Mouse (Mus musculus) right cerebral cortex, postnatal 10 days (tissue): Measurements from ENCODE around the gene Fbxo27.
"Not testable (repeated sequence)": the region's sequence is repeated elsewhere in the genome, so short reads cannot be mapped to it uniquely, and the experiment has no call there.

Experiments
- DNase-seq, 2 experiments: peaks; one replicate each; pipeline ENCODE4 v3.0.0; 2021; ENCODE audit warnings: low spot score in 2 of 2

Fbxo27 gene

DNA sequence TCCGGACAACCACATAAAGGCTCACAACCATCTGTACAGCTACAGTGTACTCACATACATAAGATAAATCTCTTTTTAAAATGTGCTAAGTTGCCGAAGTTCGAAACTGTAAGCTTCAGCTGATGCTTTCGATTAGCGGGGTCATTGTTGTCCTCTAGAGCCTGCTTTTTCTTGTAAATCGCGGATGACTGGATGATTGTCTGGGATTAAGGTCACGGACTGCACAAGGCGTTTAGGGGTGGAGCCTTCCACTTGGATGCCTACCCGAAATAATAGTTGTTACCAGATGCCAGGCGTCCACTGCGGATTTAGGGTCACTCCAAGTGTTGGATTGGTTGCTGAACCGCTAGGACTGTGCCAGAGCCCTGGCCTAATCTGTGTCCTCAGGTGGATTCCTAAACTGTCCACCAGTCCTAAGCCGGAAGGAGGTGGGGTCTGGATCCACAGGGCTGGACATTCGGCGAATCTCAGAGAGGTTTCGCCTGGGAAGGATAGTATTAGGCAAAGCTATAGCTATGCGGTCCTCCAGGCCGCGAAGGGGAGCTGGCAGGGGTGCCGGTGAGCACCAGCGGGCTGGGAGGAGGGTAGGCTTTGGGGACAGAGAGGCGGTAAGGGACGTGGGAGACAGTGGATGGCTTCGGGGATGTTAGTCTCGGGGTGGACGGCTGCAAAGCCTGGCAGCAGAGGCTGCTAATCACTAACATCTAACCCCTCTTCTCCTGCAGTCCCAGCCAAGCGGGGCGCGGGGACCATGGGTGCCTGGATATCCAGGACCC, at the start of gene Fbxo27:
Gene Fbxo27 (plus strand): TSS at position 305 of the 776 bp plus-strand sequence.
- peak; percentile 56 to 62 for DNase-seq

DNA sequence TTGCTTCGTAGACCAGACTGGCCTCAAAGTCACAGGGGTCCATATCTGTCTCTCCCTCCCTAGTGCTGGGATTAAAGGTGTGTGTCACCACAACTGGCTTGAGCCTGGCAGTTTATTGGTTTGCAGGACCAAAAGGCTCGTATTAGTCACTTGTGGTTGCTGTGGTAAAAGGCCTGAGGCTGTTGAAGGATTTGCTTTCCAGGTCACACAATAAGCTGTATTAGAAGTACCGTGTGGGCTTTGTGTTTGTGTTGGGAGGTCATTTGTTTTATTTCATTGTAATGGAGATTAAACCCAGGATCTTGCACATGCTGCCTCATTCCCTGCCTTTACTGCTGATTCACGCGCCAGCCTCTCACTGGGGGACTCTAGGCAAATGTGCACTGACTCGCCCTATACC, 47.3 kb upstream of the Fbxo27 start:
- DNase-seq = no peak

DNA sequence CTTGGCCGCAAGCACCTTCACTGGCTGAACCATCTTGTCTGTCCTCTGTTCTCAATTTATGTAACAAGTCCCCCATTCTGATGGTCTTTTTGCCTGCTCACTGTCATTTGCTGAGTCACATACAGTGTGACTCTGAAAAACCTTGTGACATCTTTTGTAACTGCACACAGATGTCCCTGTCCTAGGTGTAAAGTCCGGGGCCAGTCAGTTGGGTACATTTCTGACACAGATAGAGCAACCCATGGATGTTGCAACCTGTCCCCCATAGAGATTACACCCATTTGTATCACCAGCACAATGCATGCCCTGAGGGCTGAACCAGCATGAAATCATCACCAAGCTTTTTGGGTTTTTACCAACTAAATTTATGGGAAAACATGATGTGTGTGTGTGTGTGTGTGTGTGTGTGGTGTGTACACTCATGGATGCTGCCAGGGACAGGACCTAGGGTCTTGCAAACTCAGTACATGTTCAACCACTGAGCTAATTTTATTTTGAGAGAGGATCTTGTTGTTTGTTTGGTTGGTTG, 46.6 kb upstream of the Fbxo27 start:
- no peak for DNase-seq

DNA sequence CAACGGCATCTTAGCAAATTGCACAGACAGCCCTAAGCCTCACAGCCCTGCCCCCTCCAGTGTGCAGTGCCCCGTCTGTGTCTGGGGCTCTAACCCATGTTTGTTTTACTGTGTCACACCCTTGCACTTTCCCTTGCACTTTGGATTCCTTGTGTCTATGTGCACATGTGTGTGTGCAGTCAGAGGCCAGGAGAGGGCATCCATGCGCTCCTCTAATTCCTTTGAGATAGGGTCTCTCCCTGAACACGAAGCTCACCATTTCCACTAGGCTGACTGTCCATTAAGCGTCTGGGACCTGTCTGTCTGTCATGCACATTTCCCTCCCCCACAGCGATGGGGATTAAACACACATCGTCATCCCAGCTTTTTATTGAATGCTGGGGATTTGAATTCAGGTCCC, 45.6 kb upstream of the Fbxo27 start:
- no peak for DNase-seq

DNA sequence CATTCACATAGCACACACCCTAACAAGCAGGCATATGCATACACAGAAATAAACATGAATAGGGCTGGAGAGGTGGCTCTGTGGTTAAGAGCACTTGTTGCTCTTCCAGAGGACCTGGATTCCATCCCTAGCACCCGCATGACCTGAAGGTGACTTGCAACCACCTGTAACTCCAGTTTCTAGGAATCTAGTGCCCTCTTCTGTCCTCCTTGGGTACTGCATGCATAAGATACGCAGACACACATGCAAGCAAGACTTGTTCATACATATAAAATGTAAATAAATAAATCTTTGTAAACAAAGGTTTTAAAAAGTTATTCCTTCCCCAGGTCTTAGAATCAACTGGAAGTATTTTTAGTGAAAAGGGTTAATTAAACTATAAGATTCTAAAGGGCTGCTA, 41.5 kb upstream of the Fbxo27 start:
- no peak for DNase-seq

DNA sequence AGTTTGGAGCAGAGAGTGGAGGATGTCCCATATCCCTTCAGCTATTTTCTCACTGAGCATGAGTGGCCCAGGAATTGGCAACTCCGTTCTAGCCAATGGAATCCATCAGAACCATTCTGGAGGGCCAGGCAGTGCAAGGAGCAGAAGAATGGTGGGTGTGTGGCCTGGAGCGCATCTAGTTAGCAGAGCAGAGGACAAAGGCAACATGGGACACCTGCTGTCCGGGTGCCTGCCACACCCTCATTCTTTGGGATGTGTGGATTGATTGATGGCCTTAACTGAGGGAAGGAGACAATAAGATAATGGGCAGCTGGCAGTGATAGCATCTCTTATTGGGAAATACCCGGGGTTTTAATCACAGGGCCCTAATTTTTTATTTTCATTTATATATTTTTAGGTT, 36.2 kb upstream of the Fbxo27 start:
- no peak for DNase-seq

DNA sequence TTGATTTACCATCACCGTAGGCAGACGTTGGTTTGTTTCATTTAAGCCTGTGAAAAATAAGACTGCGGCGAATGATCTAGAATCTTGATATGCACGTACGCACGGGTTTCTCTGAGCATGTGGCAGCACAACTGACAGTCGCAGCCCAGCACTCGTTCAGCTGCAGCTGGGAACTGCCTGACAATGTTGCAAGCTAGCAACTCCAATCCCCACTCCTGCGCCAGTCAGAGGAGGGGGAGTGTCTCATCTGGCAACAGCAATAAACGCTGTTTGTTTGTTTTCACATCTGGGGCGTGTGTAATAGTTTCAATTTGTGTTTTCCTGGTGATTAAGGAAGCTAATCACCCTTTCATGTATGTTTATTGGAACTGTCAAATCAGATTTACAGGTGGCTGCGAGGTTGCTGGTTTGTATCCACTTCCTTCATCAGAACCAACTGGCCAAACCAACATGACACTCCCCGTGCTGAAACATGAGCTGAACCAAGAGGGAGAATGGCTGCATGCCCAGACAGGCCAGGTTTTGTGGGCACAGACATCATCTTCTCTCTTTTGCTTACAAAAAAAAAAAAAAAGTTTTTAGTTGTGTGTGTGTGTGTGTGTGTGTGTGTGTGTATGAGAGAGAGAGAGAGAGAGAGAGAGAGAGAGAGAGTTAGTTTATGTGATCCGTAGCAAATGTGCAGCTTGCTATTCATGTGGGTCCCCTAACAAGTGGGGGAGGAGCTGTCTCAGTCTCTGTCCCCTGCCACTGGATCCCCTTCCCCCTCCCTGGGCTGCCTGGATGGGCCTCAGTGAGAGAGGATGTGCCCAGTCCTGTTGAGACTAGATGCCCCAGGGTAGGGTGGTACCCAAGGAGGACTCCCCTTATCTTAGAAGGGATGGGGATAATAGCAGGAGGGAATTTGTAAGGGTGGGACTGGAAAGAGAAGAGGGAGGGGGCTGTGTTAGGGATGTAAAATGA, 26.7 kb upstream of the Fbxo27 start:
- DNase-seq = peak; percentile 43 to 51

DNA sequence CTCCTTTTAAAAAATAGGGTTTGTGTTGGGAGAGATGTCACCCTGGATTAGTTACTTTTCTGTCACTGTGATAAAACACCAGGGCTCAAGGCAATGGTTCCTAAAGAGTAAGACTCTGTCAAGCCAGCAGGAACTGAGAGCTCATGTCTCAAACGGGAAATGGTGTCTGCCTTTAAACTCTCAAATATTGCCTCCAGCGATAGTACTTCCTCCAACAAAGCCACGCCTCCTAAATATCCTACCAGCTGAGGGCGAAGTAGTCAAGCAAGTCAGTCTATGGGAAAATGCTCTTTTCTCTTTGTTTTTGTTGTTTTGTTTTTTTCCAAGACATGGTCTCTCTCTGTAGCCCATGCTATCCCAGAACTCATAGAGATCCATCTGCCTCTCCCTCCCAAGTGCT, 21.5 kb upstream of the Fbxo27 start:
- DNase-seq = no peak

DNA sequence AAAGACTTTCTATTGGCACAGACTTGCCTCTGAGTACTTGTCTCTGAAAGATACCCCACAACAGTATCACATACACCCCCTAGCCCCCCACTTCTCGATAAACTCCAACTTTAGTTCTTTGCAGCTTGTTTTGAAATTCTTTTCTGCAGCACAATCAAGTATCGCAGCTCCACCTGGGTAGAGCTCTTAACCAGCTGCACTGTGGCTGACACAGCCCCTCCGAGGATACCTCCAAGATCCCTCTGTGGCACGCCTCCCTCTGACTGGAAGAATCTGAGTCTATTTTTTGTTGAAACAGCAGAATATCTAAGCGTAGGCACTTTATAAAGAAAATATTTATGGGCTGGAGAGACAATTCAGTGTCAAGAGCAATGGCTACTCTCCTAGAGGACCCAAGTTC, 20.4 kb upstream of the Fbxo27 start:
- no peak for DNase-seq

DNA sequence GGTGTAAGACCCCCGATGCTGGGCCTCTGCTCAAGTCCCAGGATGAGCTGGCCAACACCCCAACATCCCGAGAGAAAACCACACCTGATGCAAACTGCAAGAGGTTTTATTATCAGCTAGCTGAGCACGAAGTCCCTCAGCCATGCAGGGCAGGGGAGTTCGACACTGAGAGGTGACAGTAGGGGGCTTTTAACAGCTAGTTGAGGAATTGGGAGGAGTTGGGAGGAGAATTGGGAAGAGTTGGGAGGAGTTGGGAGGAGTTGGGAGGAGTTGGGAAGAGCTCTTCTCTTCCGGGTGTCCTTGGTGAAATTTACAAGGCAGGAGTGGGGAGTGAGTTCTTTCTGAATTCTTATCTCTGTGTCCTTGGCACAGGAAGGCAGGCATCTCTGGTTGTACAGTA, 19.9 kb upstream of the Fbxo27 start:
- DNase-seq = not testable (repeated sequence)

DNA sequence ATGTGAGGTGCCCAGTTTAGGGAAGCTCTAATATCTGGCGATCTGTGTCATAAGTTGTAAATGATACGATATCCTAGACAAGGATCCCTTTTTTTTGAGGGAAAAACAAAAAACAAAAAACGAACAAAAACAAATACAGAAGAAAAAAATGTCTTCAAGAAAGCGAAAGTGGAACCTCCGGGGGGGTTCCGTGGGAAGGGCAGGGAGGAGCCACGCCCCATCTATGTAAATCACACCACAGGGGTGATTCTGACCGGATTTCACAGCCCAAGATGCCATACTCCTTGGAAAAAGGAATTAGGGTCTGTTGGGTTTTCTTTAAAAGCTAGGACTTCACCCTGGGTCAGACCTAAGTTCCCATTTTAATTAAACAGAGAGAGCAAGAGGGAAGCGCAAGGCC, 17.7 kb upstream of the Fbxo27 start:
- DNase-seq = no peak

DNA sequence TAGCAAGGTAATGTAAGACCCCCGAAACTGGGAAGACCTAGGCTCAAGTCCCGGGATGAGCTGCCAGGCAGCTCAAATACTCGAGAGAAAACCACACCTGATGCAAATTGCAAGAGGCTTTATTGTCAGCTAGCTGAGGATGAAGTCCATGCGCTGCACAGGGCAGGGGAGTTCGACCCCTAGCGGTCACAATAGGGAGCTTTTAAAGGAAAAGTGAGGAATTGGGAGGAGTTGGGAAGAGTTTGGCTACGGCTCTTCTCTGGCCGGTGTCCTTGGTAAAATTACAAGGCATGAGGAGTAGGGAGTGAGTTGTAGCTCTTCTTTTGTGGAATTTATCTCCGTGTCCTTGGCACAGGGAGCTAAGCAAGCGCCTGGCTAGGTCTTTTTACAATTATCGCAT, 16.9 kb upstream of the Fbxo27 start:
- no peak for DNase-seq

DNA sequence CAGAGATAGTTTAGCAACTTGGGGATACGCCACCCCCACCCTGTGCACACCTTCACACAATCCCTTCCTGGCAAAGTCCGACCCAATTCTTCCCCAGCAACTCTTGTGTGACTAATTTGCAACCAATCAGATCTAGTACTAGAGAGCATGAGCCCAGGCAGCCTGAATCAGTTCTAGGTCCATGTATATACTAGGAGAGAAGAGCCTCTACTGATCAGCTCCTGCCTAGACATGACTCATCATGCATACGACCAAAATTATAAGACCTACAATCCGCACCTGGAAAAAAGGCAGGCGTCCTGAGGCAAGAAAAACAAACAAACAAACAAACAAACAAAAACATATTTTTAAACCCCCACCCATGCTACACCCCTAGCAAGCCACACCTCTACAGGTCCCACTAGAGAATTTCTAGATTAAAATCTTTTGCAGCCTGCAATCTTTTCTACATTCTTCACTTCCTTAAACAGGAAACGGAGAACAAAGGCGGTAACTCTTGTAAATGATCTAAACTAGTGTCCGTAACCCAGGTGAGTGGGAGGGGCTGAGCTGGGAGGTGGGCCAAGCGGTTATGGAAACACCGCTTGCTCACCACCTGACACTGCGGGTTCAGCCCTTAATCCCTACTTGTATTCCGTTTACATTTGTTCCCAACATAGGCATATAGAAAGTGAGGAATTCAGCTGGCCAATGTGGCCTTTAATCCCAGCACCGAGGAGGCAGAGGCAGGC, 15.7 kb upstream of the Fbxo27 start:
- no peak for DNase-seq

DNA sequence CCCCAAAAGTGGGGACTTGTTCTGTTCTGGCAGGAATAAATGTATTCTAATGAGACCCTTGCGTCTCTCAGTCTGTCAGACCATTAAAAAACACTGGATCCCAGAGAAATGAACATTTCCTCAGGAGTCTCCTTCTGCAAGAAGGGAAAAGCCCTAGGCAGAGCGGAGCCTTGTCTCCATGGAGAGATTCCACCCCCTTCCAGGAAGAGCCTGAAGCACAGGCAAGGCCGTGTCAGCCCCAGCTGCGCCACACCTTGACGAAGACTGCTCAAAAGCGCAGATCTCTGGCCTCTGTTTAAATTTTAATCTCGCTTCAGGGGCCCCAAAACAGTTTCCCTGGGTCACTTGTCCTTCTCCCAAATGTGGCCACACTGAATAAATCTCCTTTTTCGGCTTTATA, 15.0 kb upstream of the Fbxo27 start:
- no peak for DNase-seq

DNA sequence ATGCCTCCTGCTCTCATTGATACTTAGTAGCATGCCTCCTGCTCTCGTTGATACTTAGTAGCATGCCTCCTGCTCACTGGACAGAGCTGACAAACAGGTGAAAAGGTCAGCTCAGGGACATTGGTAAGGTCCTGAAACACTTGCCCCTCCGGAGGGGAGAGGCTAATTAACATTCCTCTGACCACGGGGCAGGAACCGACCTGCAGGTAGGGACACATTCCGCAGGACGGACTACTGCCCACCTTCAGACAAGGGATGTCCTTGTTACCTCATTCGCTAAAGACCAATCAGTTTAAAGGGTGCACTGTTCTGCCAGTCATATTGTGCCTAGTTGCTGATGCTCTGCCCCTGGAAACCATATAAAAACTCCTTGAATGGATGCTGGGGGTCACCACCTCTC, 1.6 kb upstream of the Fbxo27 start:
- no peak for DNase-seq

DNA sequence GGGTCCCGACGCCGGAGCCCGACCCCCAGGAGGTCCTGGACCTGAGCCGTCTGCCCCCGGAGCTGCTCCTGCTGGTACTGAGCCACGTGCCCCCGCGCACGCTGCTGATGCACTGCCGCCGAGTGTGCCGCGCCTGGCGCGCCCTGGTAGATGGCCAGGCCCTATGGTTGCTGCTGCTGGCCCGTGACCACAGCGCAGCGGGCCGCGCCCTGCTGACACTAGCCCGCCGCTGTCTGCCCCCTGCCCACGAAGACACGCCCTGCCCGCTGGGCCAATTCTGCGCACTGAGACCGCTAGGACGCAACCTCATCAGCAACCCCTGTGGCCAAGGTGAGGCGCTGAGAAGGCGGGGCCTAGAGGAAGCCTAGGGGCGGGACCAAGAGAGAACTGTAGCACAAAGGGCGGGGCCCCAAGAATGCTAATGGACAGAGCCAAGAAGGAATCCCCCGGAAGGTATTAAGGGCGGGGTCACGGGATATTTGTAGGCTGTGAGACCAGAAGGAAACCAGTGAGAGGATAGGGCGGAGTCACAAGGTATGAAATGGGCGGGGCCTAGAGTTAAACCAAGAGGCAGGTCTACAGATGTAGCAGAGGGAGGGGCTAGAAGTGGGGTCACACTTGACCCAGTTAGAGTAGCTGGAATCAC, 795 bp downstream of the Fbxo27 start:
- DNase-seq = peak; percentile 83 to 91

DNA sequence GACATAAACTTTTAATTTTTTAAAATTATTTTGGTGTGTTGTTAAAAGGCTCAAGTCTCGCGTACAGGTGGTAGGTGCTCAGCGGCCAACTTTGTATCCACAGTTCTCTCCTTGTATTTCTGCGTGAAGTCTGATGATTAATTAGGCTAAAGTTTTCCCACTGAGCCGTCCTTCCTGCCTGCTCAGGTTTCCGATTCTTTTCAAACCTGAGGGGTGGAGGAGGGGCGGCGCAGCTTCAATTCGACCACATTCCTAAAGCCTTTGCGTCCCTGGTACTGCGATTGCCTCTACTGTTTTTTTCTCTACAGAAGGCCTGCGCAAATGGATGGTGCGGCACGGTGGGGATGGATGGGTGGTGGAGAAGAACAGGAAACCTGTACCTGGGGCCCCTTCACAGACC, 1.8 kb downstream of the Fbxo27 start:
- DNase-seq = no peak

DNA sequence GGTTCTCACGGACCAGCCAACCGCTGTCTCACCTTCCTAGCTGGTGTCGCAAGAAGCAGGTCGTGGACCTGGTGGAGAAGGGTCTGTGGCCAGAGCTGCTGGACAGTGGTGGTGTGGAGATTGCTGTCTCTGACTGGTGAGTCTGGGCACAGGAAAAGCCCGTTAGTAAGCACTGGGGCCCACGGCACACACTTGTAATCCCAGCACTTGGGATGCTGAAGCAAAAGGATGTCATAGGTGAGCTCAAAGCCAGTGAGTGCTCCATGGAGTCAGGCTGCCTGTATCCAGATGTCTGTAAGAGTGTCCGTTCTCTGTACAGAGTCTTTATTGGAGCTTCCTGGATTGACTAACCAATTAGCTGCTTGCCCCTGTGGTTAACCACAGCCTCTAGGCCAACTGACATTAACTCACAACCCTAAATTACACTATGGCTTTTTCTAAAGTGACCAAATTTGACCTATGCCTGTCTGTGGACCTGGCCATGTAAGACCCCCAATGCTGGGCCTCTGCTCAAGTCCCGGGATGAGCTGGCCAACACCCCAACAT, 2.4 kb downstream of the Fbxo27 start:
- DNase-seq = no peak

DNA sequence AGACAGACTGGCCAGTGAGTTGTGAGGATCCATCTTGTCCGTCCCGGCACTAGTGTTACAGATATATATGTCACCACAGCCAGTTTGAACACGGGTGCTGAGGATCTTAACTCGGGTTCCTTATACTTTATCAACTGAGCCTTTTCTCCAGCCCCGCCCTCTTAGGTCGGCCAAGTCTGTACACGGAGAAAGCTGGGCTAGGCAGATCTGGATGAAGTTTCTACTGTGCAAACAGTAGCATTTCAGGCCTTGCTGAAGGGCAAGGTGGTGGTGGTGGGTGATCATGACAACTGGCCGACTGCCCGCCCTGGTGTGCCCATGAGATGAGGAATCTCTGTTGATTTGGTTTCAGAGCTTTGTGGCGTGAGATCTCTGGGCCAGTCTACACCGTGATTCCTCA, 4.6 kb downstream of the Fbxo27 start:
- no peak for DNase-seq

DNA sequence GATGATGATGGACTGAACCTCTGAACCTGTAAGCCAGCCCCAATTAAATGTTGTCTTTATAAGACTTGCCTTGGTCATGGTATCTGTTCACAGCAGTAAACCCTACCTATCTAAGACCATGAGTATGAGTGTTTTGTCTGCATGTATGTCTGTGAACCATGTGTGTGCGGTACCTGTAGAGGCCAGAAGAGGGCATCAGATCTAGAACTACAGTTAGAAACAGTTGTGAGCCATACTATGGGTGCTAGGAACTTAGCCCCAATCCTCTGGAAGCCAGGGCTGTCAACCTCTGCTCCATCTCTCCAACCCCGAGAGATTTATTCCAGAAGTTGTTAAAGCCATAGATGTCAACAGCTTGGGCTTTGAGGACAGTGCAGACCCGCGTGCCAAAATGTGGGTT, 7.6 kb downstream of the Fbxo27 start:
- no peak for DNase-seq

DNA sequence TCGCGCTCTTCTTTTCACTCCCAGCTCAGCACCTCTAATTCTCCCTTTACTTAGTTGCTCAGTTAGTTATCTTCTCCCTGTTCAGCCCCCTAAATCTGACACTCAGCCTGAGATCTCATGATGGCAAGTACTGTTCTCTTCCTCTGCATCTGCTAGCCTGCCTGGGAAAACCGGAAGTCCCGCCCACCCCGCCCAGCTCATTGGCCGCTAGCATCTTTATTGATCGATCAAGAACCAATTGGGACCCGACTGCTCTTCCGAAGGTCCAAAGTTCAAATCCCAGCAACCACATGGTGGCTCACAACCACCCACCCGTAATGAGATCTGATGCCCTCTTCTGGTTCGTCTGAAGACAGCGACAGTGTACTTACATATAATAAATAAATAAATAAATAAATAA, 8.7 kb downstream of the Fbxo27 start:
- not testable (repeated sequence) for DNase-seq
